ENCODE assay signal across 8 mouse cellular contexts in genomic region chr16:44063025-44063894, GRCm38 (mm10). TPM values are rescaled to one million over a fixed set of nuclear protein-coding genes. Genes with fewer than 3 reads are reported as not detected.
DNase-seq lines count a peak whose midpoint lies in the region; ATAC-seq and TF ChIP-seq lines count a peak whose summit lies in the region.

Gramd1c (minus strand) TSS chr16:44063345.

- H3K27ac ChIP-seq in embryonic facial prominence, embryonic 11.5 days (replicated peaks; ENCODE audit: low read depth, low read length): no peak within 1 kb of the TSS
- H3K27ac ChIP-seq in intestine, postnatal 0 days (ENCODE audit: low read depth, low read length): no peak within 1 kb of the TSS
- H3K27ac ChIP-seq in limb, embryonic 10.5 days: peak within 1 kb of the TSS; percentile 90
- no peak within 1 kb of the TSS for H3K27ac ChIP-seq in midbrain, embryonic 11.5 days (ENCODE audit: low read depth, low read length)

- H3K27me3 ChIP-seq in embryonic facial prominence, embryonic 11.5 days (ENCODE audit: control insufficient read depth, insufficient read depth, low read length): no peaks in the 10 kb centered on the region
- H3K27me3 ChIP-seq in intestine, postnatal 0 days (replicated peaks; ENCODE audit: control insufficient read depth, insufficient read depth, low read length): no peaks in the 10 kb centered on the region
- no peaks in the 10 kb centered on the region; the same call in 1 of the 2 replicates for H3K27me3 ChIP-seq in limb, embryonic 10.5 days (ENCODE audit: low read depth, poor library complexity, severe bottlenecking)
- H3K27me3 ChIP-seq in midbrain, embryonic 11.5 days (ENCODE audit: control insufficient read depth, insufficient read depth, low read length): no peaks in the 10 kb centered on the region

- H3K9me3 ChIP-seq in embryonic facial prominence, embryonic 11.5 days (replicated peaks; ENCODE audit: control insufficient read depth, low read length): no peaks in the 10 kb centered on the region
- no peaks in the 10 kb centered on the region for H3K9me3 ChIP-seq in intestine, postnatal 0 days (ENCODE audit: control insufficient read depth)
- no peaks in the 10 kb centered on the region for H3K9me3 ChIP-seq in limb, embryonic 10.5 days (replicated peaks)
- H3K9me3 ChIP-seq in midbrain, embryonic 11.5 days (ENCODE audit: control insufficient read depth, low read length): no peaks in the 10 kb centered on the region

- WGBS in embryonic facial prominence, embryonic 11.5 days: 7% methylated on average over 43 of the region's 45 CpGs
- 6% methylated on average over 45 of the region's 45 CpGs for WGBS in intestine, postnatal 0 days
- WGBS in limb, embryonic 10.5 days: 7% methylated on average over 45 of the region's 45 CpGs
- 6% methylated on average over 45 of the region's 45 CpGs for whole genome bisulfite sequencing in midbrain, embryonic 11.5 days

- no peaks in the 10 kb centered on the region for H3K36me3 ChIP-seq in embryonic facial prominence, embryonic 11.5 days (replicated peaks; ENCODE audit: control insufficient read depth, insufficient read depth, low read depth, low read length)
- no peaks in the 10 kb centered on the region for H3K36me3 ChIP-seq in intestine, postnatal 0 days (ENCODE audit: control insufficient read depth, insufficient read depth)
- no peaks in the 10 kb centered on the region for H3K36me3 ChIP-seq in limb, embryonic 10.5 days
- H3K36me3 ChIP-seq in midbrain, embryonic 11.5 days (ENCODE audit: control insufficient read depth, insufficient read depth, low read length): no peaks in the 10 kb centered on the region

- ATAC-seq in embryonic facial prominence, embryonic 11.5 days (replicated peaks; ENCODE audit: insufficient number of reproducible peaks, low FRiP score, low TSS enrichment, low read depth): peak; percentile 88
- ATAC-seq in intestine, postnatal 0 days: peak; percentile 76
- peak; percentile 93 for ATAC-seq in midbrain, embryonic 11.5 days (ENCODE audit: low FRiP score)

- H3K4me2 ChIP-seq in embryonic facial prominence, embryonic 11.5 days (ENCODE audit: low read depth, low read length): peak within 1 kb of the TSS; percentile 62
- peak within 1 kb of the TSS; percentile 81 for H3K4me2 ChIP-seq in intestine, postnatal 0 days (replicated peaks; ENCODE audit: low read depth)
- peak within 1 kb of the TSS; percentile 49 for H3K4me2 ChIP-seq in midbrain, embryonic 11.5 days

- H3K4me3 ChIP-seq in embryonic facial prominence, embryonic 11.5 days (ENCODE audit: low read depth, low read length): peak within 1 kb of the TSS; percentile 50
- H3K4me3 ChIP-seq in intestine, postnatal 0 days (ENCODE audit: low read depth, low read length): peak within 1 kb of the TSS; percentile 58
- H3K4me3 ChIP-seq in limb, embryonic 10.5 days: peak within 1 kb of the TSS; percentile 65
- H3K4me3 ChIP-seq in midbrain, embryonic 11.5 days (ENCODE audit: low read depth, low read length): peak within 1 kb of the TSS; percentile 55

- DNase-seq in 3134 (ENCODE audit: extremely low read depth, insufficient read length, low spot score): peak; percentile 54
- peak; percentile 68 for DNase-seq in adrenal gland, postnatal 25 days
- DNase-seq in embryonic facial prominence, embryonic 11.5 days (ENCODE audit: low spot score): peak; percentile 83
- DNase-seq in heart, adult 11 months: peak; percentile 97
- DNase-seq in limb, embryonic 10.5 days (ENCODE audit: low spot score): peak; percentile 83
- peak; percentile 98 for DNase-seq in midbrain, embryonic 11.5 days (ENCODE audit: low spot score, missing footprints)
- peak; percentile 45 for DNase-seq in skeletal muscle tissue, adult 2 months (ENCODE audit: low read depth, low spot score)

- peak; percentile 92 for TF ChIP-seq CTCF in intestine, postnatal 0 days (IDR thresholded peaks at IDR 0.05; ENCODE audit: low read depth)

- no peaks in the 10 kb centered on the region for H3K4me1 ChIP-seq in embryonic facial prominence, embryonic 11.5 days (ENCODE audit: control insufficient read depth, insufficient read depth, low read length)
- no peaks in the 10 kb centered on the region for H3K4me1 ChIP-seq in intestine, postnatal 0 days (replicated peaks; ENCODE audit: control insufficient read depth, insufficient read depth, low read length)
- H3K4me1 ChIP-seq in limb, embryonic 10.5 days: peaks cover 9% of the 10 kb centered on the region
- H3K4me1 ChIP-seq in midbrain, embryonic 11.5 days (ENCODE audit: control insufficient read depth, insufficient read depth, low read length): no peaks in the 10 kb centered on the region

- peak within 1 kb of the TSS; percentile 72 for H3K9ac ChIP-seq in embryonic facial prominence, embryonic 11.5 days (replicated peaks; ENCODE audit: low read length)
- H3K9ac ChIP-seq in intestine, postnatal 0 days (ENCODE audit: low read depth, low read length): peak within 1 kb of the TSS; percentile 64
- peak within 1 kb of the TSS; percentile 59 for H3K9ac ChIP-seq in midbrain, embryonic 11.5 days (ENCODE audit: low read length)

RNA-seq across cellular contexts. Expression of gene Gramd1c, which starts in this region (rescaled TPM):
- total RNA-seq in adrenal gland, postnatal 25 days (2021): 1.6 and 2.1 TPM in 2 replicates
- polyA plus RNA-seq in embryonic facial prominence, embryonic 11.5 days (2014; fragmentation: Nextera tagmentation; extraction: Ambion mirVana): 4.9 and 5.0 TPM in 2 replicates
- polyA plus RNA-seq in intestine, postnatal 0 days (2015; fragmentation: Nextera tagmentation; extraction: Ambion mirVana): 7.0 and 7.6 TPM in 2 replicates
- polyA plus RNA-seq in limb, embryonic 10.5 days (2016; fragmentation: Nextera tagmentation; extraction: Ambion mirVana): 3.4 and 6.3 TPM in 2 replicates
- polyA plus RNA-seq in midbrain, embryonic 11.5 days (2014; fragmentation: Nextera tagmentation; extraction: Ambion mirVana): 2.2 and 2.3 TPM in 2 replicates

Comparison
In these comparisons a context has a peak if more than half of its experiments do, and no peak if none do; other contexts are left out.
1. DNase-seq: peak in every context shown above with its lines; median percentile 98 in midbrain, embryonic 11.5 days; 97 in heart, adult 11 months; 83 in embryonic facial prominence, embryonic 11.5 days; 83 in limb, embryonic 10.5 days; 68 in adrenal gland, postnatal 25 days; 54 in 3134; 45 in skeletal muscle tissue, adult 2 months.